Mouse (Mus musculus) neural tube, embryonic 13.5 days (tissue): ENCODE results near the gene Trrap. TPM values are rescaled to one million over a fixed set of nuclear protein-coding genes. Genes with fewer than 3 reads are reported as not detected.
"Not testable (repeated sequence)": the region's sequence is repeated elsewhere in the genome, so short reads cannot be mapped to it uniquely, and the experiment has no call there.

ENCODE experiments used
- ATAC-seq: fragments of 200-750 bp; cut with Nextera tagmentation; 2 replicates; pipeline ENCODE4 v1.8.0; 2017; ENCODE audit warnings: low read depth, mild to moderate bottlenecking, moderate TSS enrichment, moderate library complexity
- H3K27ac ChIP-seq: fragments of 300-500 bp; sonication (generic); replicated peaks from 2 replicates; pipeline ENCODE4 v1.5.1; 2015; ENCODE audit warnings: moderate library complexity, mild to moderate bottlenecking, inconsistent platforms
- H3K27me3 ChIP-seq: fragments of 300-500 bp; sonication (generic); 2 replicates; pipeline ENCODE4 v1.6.1; 2015; ENCODE audit warnings: mild to moderate bottlenecking, inconsistent platforms
- H3K36me3 ChIP-seq: fragments of 300-500 bp; sonication (generic); 2 replicates; pipeline ENCODE4 v1.6.1; 2015; ENCODE audit warnings: mild to moderate bottlenecking, inconsistent platforms
- H3K4me1 ChIP-seq: fragments of 300-500 bp; sonication (generic); replicated peaks from 2 replicates; pipeline ENCODE4 v1.6.1; 2015; ENCODE audit warnings: inconsistent platforms
- H3K4me2 ChIP-seq: fragments of 300-500 bp; sonication (generic); 2 replicates; pipeline ENCODE4 v1.6.1; 2015; ENCODE audit warnings: inconsistent platforms, mild to moderate bottlenecking, moderate library complexity
- H3K4me3 ChIP-seq: fragments of 300-500 bp; sonication (generic); 2 replicates; pipeline ENCODE4 v1.5.1; 2015; ENCODE audit warnings: mild to moderate bottlenecking, inconsistent platforms
- H3K9ac ChIP-seq: fragments of 300-500 bp; sonication (generic); 2 replicates; pipeline ENCODE4 v1.6.1; 2015; ENCODE audit warnings: moderate library complexity, mild to moderate bottlenecking, inconsistent platforms
- H3K9me3 ChIP-seq: fragments of 300-500 bp; sonication (generic); 2 replicates; pipeline ENCODE4 v1.6.1; 2016; ENCODE audit warnings: inconsistent platforms
- WGBS: fragments of 180-500 bp; shearing (Covaris S2); methylation state at CpG from one replicate; pipeline ENCODE4 v1.1.7; 2015; 5-methylcytosine and 5-hydroxymethylcytosine counted together
- polyA plus RNA-seq: library from polyadenylated mRNA; unstranded; fragments of >200 nt; fragmentation: Nextera tagmentation; extraction: Ambion mirVana; gene quantifications from 2 replicates; pipeline ENCODE4 v1.2.1, GENCODE M21; 2015

The Trrap gene
- 72.1 and 80.6 TPM in 2 replicates for polyA plus RNA-seq

- H3K4me1 ChIP-seq = peaks cover 16% of the 10 kb centered on the region
- not testable (repeated sequence) for H3K9me3 ChIP-seq, H3K27me3 ChIP-seq
- peak within 1 kb of the TSS; percentile 97 for H3K27ac ChIP-seq
- peak within 1 kb of the TSS; percentile 86 for H3K4me3 ChIP-seq
- 88% methylated on average over 11 of the region's 15 CpGs for WGBS
- H3K4me2 ChIP-seq = peak within 1 kb of the TSS; percentile 74
- peak within 1 kb of the TSS; percentile 95 for H3K9ac ChIP-seq
- H3K36me3 ChIP-seq = peaks cover 18% of the 10 kb centered on the region
- peak; percentile 9; the same call in 1 of the 2 replicates for ATAC-seq
These were observed at the start of gene Trrap for GRCm38 (mm10) chr5:144767106-144767798. TSS of gene Trrap (plus strand) at chr5:144767732.

GRCm38 (mm10) chr5:144719781-144720180 lies 47.8 kb upstream of the Trrap start:
- Histone ChIP-seq H3K36me3 (no peaks in the 10 kb centered on the region), H3K9ac (no peak overlapping the region), H3K27ac (no peak overlapping the region), H3K4me2 (no peak overlapping the region), H3K4me3 (no peak overlapping the region), H3K9me3 (no peaks in the 10 kb centered on the region), H3K4me1 (no peaks in the 10 kb centered on the region), H3K27me3 (no peaks in the 10 kb centered on the region)
- 78% methylated on average over 6 of the region's 6 CpGs for WGBS
- no peak for ATAC-seq

- Histone ChIP-seq H3K27ac (no peak overlapping the region), H3K36me3 (no peaks in the 10 kb centered on the region), H3K4me1 (no peaks in the 10 kb centered on the region), H3K4me3 (no peak overlapping the region), H3K27me3 (no peaks in the 10 kb centered on the region), H3K9ac (no peak overlapping the region), H3K4me2 (no peak overlapping the region), H3K9me3 (no peaks in the 10 kb centered on the region)
- ATAC-seq = no peak
- 80% methylated on average over 4 of the region's 4 CpGs for WGBS
These were observed 47.3 kb upstream of the Trrap start for GRCm38 (mm10) chr5:144720281-144720680.

- no peaks in the 10 kb centered on the region for H3K4me1 ChIP-seq
- H3K27me3 ChIP-seq = peaks cover 17% of the 10 kb centered on the region; the same call in 1 of the 2 replicates
- no peak overlapping the region for H3K4me2 ChIP-seq
- no peaks in the 10 kb centered on the region for H3K9me3 ChIP-seq
- no peak overlapping the region for H3K4me3 ChIP-seq
- no peak overlapping the region for H3K27ac ChIP-seq
- 15% methylated on average over 2 of the region's 2 CpGs for WGBS
- H3K36me3 ChIP-seq = no peaks in the 10 kb centered on the region
- ATAC-seq = no peak
- H3K9ac ChIP-seq = no peak overlapping the region
These were observed 42.6 kb upstream of the Trrap start for GRCm38 (mm10) chr5:144724926-144725325.

- Histone ChIP-seq H3K27ac (no peak overlapping the region), H3K36me3 (no peaks in the 10 kb centered on the region), H3K9me3 (no peaks in the 10 kb centered on the region), H3K4me1 (no peaks in the 10 kb centered on the region), H3K4me2 (no peak overlapping the region), H3K4me3 (no peak overlapping the region), H3K27me3 (peaks cover 17% of the 10 kb centered on the region; the same call in 1 of the 2 replicates), H3K9ac (no peak overlapping the region)
- ATAC-seq = no peak
- WGBS = 85% methylated on average over 3 of the region's 3 CpGs
These were observed 42.0 kb upstream of the Trrap start for GRCm38 (mm10) chr5:144725554-144725953.

GRCm38 (mm10) chr5:144727119-144727518 lies 40.4 kb upstream of the Trrap start:
- Histone ChIP-seq H3K27ac (no peak overlapping the region), H3K9me3 (0 out of 2 replicates have a peak, but pooled peaks cover 2% of the 10 kb centered on the region), H3K4me2 (no peak overlapping the region), H3K36me3 (no peaks in the 10 kb centered on the region), H3K4me1 (no peaks in the 10 kb centered on the region), H3K9ac (no peak overlapping the region), H3K4me3 (no peak overlapping the region), H3K27me3 (peaks cover 17% of the 10 kb centered on the region; the same call in 1 of the 2 replicates)
- peak; percentile 60; the same call in 1 of the 2 replicates for ATAC-seq
- WGBS = 6% methylated on average over 9 of the region's 9 CpGs

- no peak overlapping the region for H3K9ac ChIP-seq
- no peak overlapping the region for H3K4me2 ChIP-seq
- peaks cover 17% of the 10 kb centered on the region; the same call in 1 of the 2 replicates for H3K27me3 ChIP-seq
- H3K27ac ChIP-seq = no peak overlapping the region
- 0 out of 2 replicates have a peak, but pooled peaks cover 2% of the 10 kb centered on the region for H3K9me3 ChIP-seq
- no peak for ATAC-seq
- H3K4me1 ChIP-seq = no peaks in the 10 kb centered on the region
- H3K4me3 ChIP-seq = no peak overlapping the region
- no peaks in the 10 kb centered on the region for H3K36me3 ChIP-seq
- 30% methylated on average over 5 of the region's 5 CpGs for WGBS
These were observed 39.3 kb upstream of the Trrap start for GRCm38 (mm10) chr5:144728237-144728636.

GRCm38 (mm10) chr5:144729216-144729615 lies 38.3 kb upstream of the Trrap start:
- 81% methylated on average over 8 of the region's 8 CpGs for WGBS
- peaks cover 17% of the 10 kb centered on the region; the same call in 1 of the 2 replicates for H3K27me3 ChIP-seq
- no peaks in the 10 kb centered on the region for H3K4me1 ChIP-seq
- no peaks in the 10 kb centered on the region for H3K36me3 ChIP-seq
- H3K4me2 ChIP-seq = no peak overlapping the region
- H3K4me3 ChIP-seq = no peak overlapping the region
- no peak for ATAC-seq
- no peak overlapping the region for H3K27ac ChIP-seq
- no peak overlapping the region for H3K9ac ChIP-seq
- 0 out of 2 replicates have a peak, but pooled peaks cover 2% of the 10 kb centered on the region for H3K9me3 ChIP-seq

- H3K4me3 ChIP-seq = no peak overlapping the region
- H3K36me3 ChIP-seq = peaks cover 8% of the 10 kb centered on the region
- ATAC-seq = no peak
- H3K4me1 ChIP-seq = no peaks in the 10 kb centered on the region
- H3K9me3 ChIP-seq = 0 out of 2 replicates have a peak, but pooled peaks cover 2% of the 10 kb centered on the region
- H3K27ac ChIP-seq = no peak overlapping the region
- H3K27me3 ChIP-seq = 0 out of 2 replicates have a peak, but pooled peaks cover 2% of the 10 kb centered on the region
- H3K4me2 ChIP-seq = no peak overlapping the region
- no peak overlapping the region for H3K9ac ChIP-seq
- 26% methylated on average over 4 of the region's 4 CpGs for WGBS
These were observed 33.6 kb upstream of the Trrap start for GRCm38 (mm10) chr5:144733953-144734352.

- Histone ChIP-seq H3K4me1 (no peaks in the 10 kb centered on the region), H3K4me2 (no peak overlapping the region), H3K9me3 (0 out of 2 replicates have a peak, but pooled peaks cover 2% of the 10 kb centered on the region), H3K4me3 (no peak overlapping the region), H3K9ac (no peak overlapping the region), H3K27ac (no peak overlapping the region), H3K27me3 (no peaks in the 10 kb centered on the region), H3K36me3 (peaks cover 16% of the 10 kb centered on the region)
- WGBS = 28% methylated on average over 8 of the region's 8 CpGs
- ATAC-seq = peak; percentile 30; the same call in 1 of the 2 replicates
These were observed 32.6 kb upstream of the Trrap start for GRCm38 (mm10) chr5:144734949-144735348.

GRCm38 (mm10) chr5:144737101-144737500 lies 30.4 kb upstream of the Trrap start:
- H3K9me3 ChIP-seq = no peaks in the 10 kb centered on the region
- H3K36me3 ChIP-seq = peaks cover 36% of the 10 kb centered on the region
- no peak overlapping the region for H3K27ac ChIP-seq
- H3K9ac ChIP-seq = no peak overlapping the region
- no peaks in the 10 kb centered on the region for H3K4me1 ChIP-seq
- H3K4me3 ChIP-seq = no peak overlapping the region
- H3K27me3 ChIP-seq = no peaks in the 10 kb centered on the region
- no peak overlapping the region for H3K4me2 ChIP-seq
- no peak for ATAC-seq
- WGBS = 91% methylated on average over 14 of the region's 14 CpGs

- no peaks in the 10 kb centered on the region for H3K27me3 ChIP-seq
- H3K4me3 ChIP-seq = no peak overlapping the region
- no peak overlapping the region for H3K4me2 ChIP-seq
- WGBS = 24% methylated on average over 5 of the region's 5 CpGs
- H3K9ac ChIP-seq = no peak overlapping the region
- H3K36me3 ChIP-seq = peaks cover 47% of the 10 kb centered on the region
- no peak overlapping the region for H3K27ac ChIP-seq
- no peaks in the 10 kb centered on the region for H3K9me3 ChIP-seq
- no peak for ATAC-seq
- peaks cover under 1% of the 10 kb centered on the region; the same call in 1 of the 2 replicates for H3K4me1 ChIP-seq
These were observed 15.1 kb upstream of the Trrap start for GRCm38 (mm10) chr5:144752432-144752831.
